Mouse (Mus musculus) heart, embryonic 11.5 days (tissue): Measurements from ENCODE around the gene Cmtm7. TPM values are rescaled to one million over a fixed set of nuclear protein-coding genes. Genes with fewer than 3 reads are reported as not detected.

Experiments used
- ATAC-seq: fragments of 200-750 bp; cut with Nextera tagmentation; replicated peaks from 2 replicates; pipeline ENCODE4 v1.8.0; 2017; ENCODE audit warnings: moderate library complexity; ENCODE audit not compliant: insufficient number of reproducible peaks, low FRiP score, low TSS enrichment
- H3K27ac ChIP-seq: fragments of 300-500 bp; sonication (generic); 2 replicates; pipeline ENCODE4 v1.5.1; 2014; ENCODE audit warnings: mild to moderate bottlenecking, low read depth, low read length
- H3K27me3 ChIP-seq: fragments of 300-500 bp; sonication (generic); 2 replicates; pipeline ENCODE4 v1.6.1; 2014; ENCODE audit warnings: mild to moderate bottlenecking, low read length, mixed read lengths; ENCODE audit not compliant: control insufficient read depth, insufficient read depth
- H3K36me3 ChIP-seq: fragments of 300-500 bp; sonication (generic); 2 replicates; pipeline ENCODE4 v1.6.1; 2014; ENCODE audit warnings: mild to moderate bottlenecking, low read length, moderate library complexity, mixed read lengths; ENCODE audit not compliant: control insufficient read depth, insufficient read depth
- H3K4me1 ChIP-seq: fragments of 300-500 bp; sonication (generic); 2 replicates; pipeline ENCODE4 v1.6.1; 2014; ENCODE audit warnings: low read length; ENCODE audit not compliant: control insufficient read depth, insufficient read depth
- H3K4me2 ChIP-seq: fragments of 300-500 bp; sonication (generic); 2 replicates; pipeline ENCODE4 v1.6.1; 2014; ENCODE audit warnings: mild to moderate bottlenecking, moderate library complexity
- H3K4me3 ChIP-seq: fragments of 300-500 bp; sonication (generic); 2 replicates; pipeline ENCODE4 v1.5.1; 2014; ENCODE audit warnings: low read depth, low read length
- H3K9ac ChIP-seq: fragments of 300-500 bp; sonication (generic); 2 replicates; pipeline ENCODE4 v1.6.1; 2014; ENCODE audit warnings: mild to moderate bottlenecking, low read depth, low read length, moderate library complexity
- H3K9me3 ChIP-seq: fragments of 300-500 bp; sonication (generic); replicated peaks from 2 replicates; pipeline ENCODE4 v1.6.1; 2016; ENCODE audit warnings: low read length; ENCODE audit not compliant: control insufficient read depth
- WGBS: fragments of 180-500 bp; shearing (Covaris S2); extraction: QIAGEN DNeasy Blood & Tissue Kit; methylation state at CpG from one replicate; pipeline ENCODE4 v1.1.7; 2014; ENCODE audit not compliant: insufficient replicate concordance; 5-methylcytosine and 5-hydroxymethylcytosine counted together
- polyA plus RNA-seq: library from polyadenylated mRNA; unstranded; fragments of >200 nt; fragmentation: Nextera tagmentation; extraction: Ambion mirVana; gene quantifications from 2 replicates; pipeline ENCODE4 v1.2.1, GENCODE M21; 2014

The Cmtm7 gene
- polyA plus RNA-seq, 1 experiment from 2014 or later: 121 TPM

- Histone ChIP-seq H3K4me3 (no peak overlapping the region), H3K4me2 (no peak overlapping the region), H3K27ac (no peak overlapping the region), H3K27me3 (no peaks in the 10 kb centered on the region), H3K4me1 (0 out of 2 replicates have a peak, but pooled peaks cover 2% of the 10 kb centered on the region), H3K36me3 (peaks cover 38% of the 10 kb centered on the region), H3K9ac (no peak overlapping the region), H3K9me3 (no peaks in the 10 kb centered on the region)
- WGBS: 82% methylated on average over 4 of the region's 4 CpGs
- no peak for ATAC-seq
These were observed 73.9 kb downstream of the Cmtm7 start for GRCm38 (mm10) chr9:114707805-114708204.

Other genes with a start within 250 kb of the Cmtm7 start
- gene Trim71, start 217.5 kb downstream of the Cmtm7 start, polyA plus RNA-seq: 1.00 and 1.1 TPM in 2 replicates
- 37.5 and 40.8 TPM in 2 replicates for gene Cnot10, start 141.7 kb downstream of the Cmtm7 start, polyA plus RNA-seq
- 66.9 and 76.1 TPM in 2 replicates for gene Dync1li1, start 93.1 kb downstream of the Cmtm7 start, polyA plus RNA-seq
- gene Cmtm6, start 50.7 kb downstream of the Cmtm7 start, polyA plus RNA-seq: 35.6 and 39.5 TPM in 2 replicates
- 14.4 and 16.2 TPM in 2 replicates for gene Cmtm8, start 62.3 kb upstream of the Cmtm7 start, polyA plus RNA-seq
- 13.3 and 15.4 TPM in 2 replicates for gene Gpd1l, start 152.1 kb upstream of the Cmtm7 start, polyA plus RNA-seq
- gene Osbpl10, start 196.7 kb upstream of the Cmtm7 start, polyA plus RNA-seq: 1.2 and 1.6 TPM in 2 replicates
- gene Rps27rt, start 200.9 kb upstream of the Cmtm7 start, polyA plus RNA-seq: 252 and 297 TPM in 2 replicates